Mouse (Mus musculus) lung, postnatal 0 days (tissue): ENCODE data around the gene Arfgef2. TPM values are rescaled to one million over a fixed set of nuclear protein-coding genes. Genes with fewer than 3 reads are reported as not detected.

ENCODE experiments used
- ATAC-seq: fragments of 200-750 bp; cut with Nextera tagmentation; 2 replicates; pipeline ENCODE4 v1.8.0; 2017; ENCODE audit warnings: moderate library complexity
- DNase-seq: peaks from one replicate; pipeline ENCODE4 v3.0.0-alpha.2; 2016; ENCODE audit warnings: low spot score
- H3K27ac ChIP-seq: fragments of 300-500 bp; sonication (generic); 2 replicates; pipeline ENCODE4 v1.5.1; 2014; ENCODE audit warnings: antibody characterized with exemption, mild to moderate bottlenecking, low read length, mixed read lengths
- H3K27me3 ChIP-seq: fragments of 300-500 bp; sonication (generic); replicated peaks from 2 replicates; pipeline ENCODE4 v1.6.1; 2014; ENCODE audit warnings: low read length, mixed read lengths; ENCODE audit not compliant: insufficient read depth
- H3K36me3 ChIP-seq: fragments of 300-500 bp; sonication (generic); 2 replicates; pipeline ENCODE4 v1.6.1; 2014; ENCODE audit warnings: low read length, mixed read lengths; ENCODE audit not compliant: insufficient read depth
- H3K4me1 ChIP-seq: fragments of 300-500 bp; sonication (generic); 2 replicates; pipeline ENCODE4 v1.6.1; 2014; ENCODE audit warnings: antibody characterized with exemption, low read depth, low read length, mixed read lengths; ENCODE audit not compliant: insufficient read depth
- H3K4me2 ChIP-seq: fragments of 300-500 bp; sonication (generic); replicated peaks from 2 replicates; pipeline ENCODE4 v1.6.1; 2014; ENCODE audit warnings: low read depth, mild to moderate bottlenecking, low read length, moderate library complexity, mixed read lengths
- H3K4me3 ChIP-seq: fragments of 300-500 bp; sonication (generic); 2 replicates; pipeline ENCODE4 v1.5.1; 2014; ENCODE audit warnings: low read depth, low read length
- H3K9ac ChIP-seq: fragments of 300-500 bp; sonication (generic); replicated peaks from 2 replicates; pipeline ENCODE4 v1.6.1; 2014; ENCODE audit warnings: low read depth, mild to moderate bottlenecking
- H3K9me3 ChIP-seq: fragments of 300-500 bp; sonication (generic); 2 replicates; pipeline ENCODE4 v1.6.1; 2016; ENCODE audit warnings: low read length, mixed read lengths
- CTCF ChIP-seq: IDR thresholded peaks from 2 replicates; pipeline ENCODE4 v1.5.1; 2016; ENCODE audit warnings: antibody characterized with exemption, mild to moderate bottlenecking
- EP300 ChIP-seq: IDR thresholded peaks from 2 replicates; pipeline ENCODE4 v1.6.1; 2016; ENCODE audit warnings: antibody characterized with exemption, mild to moderate bottlenecking, control low read depth
- WGBS: fragments of 180-500 bp; shearing (Covaris S2); extraction: QIAGEN DNeasy Blood & Tissue Kit; methylation state at CpG from one replicate; pipeline ENCODE4 v1.1.7; 2014; 5-methylcytosine and 5-hydroxymethylcytosine counted together
- polyA plus RNA-seq: library from polyadenylated mRNA; unstranded; fragments of >200 nt; fragmentation: Nextera tagmentation; extraction: Ambion mirVana; gene quantifications from 2 replicates; pipeline ENCODE4 v1.2.1, GENCODE M21; 2015

Arfgef2 gene
- polyA plus RNA-seq, result 5.7 and 6.2 TPM in 2 replicates

- ATAC-seq, result peak; percentile 91
- H3K4me1 ChIP-seq, result peaks cover 3% of the 10 kb centered on the region; the same call in 1 of the 2 replicates
- no peaks in the 10 kb centered on the region for H3K36me3 ChIP-seq
- peak within 1 kb of the TSS; percentile 89 for H3K9ac ChIP-seq
- H3K27ac ChIP-seq, result peak within 1 kb of the TSS; percentile 96
- H3K9me3 ChIP-seq, result no peaks in the 10 kb centered on the region
- no peak for TF ChIP-seq CTCF
- TF ChIP-seq EP300, result no peak
- peak within 1 kb of the TSS; percentile 90 for H3K4me3 ChIP-seq
- H3K27me3 ChIP-seq, result no peaks in the 10 kb centered on the region
- under 1% methylated on average over 67 of the region's 76 CpGs for WGBS
- peak within 1 kb of the TSS; percentile 86 for H3K4me2 ChIP-seq
- DNase-seq, result peak; percentile 93
Measured at GRCm38 (mm10) chr2:166805250-166806172, at the start of gene Arfgef2. Gene Arfgef2, plus strand, starts transcription at chr2:166805588.

- no peaks in the 10 kb centered on the region for H3K36me3 ChIP-seq
- TF ChIP-seq EP300 (no peak), CTCF (no peak)
- H3K4me2 ChIP-seq, result no peak overlapping the region
- WGBS, result 15% methylated on average over 3 of the region's 3 CpGs
- no peaks in the 10 kb centered on the region for H3K27me3 ChIP-seq
- ATAC-seq, result no peak
- no peak for DNase-seq
- no peaks in the 10 kb centered on the region for H3K4me1 ChIP-seq
- H3K9me3 ChIP-seq, result no peaks in the 10 kb centered on the region
- H3K4me3 ChIP-seq, result no peak overlapping the region
- H3K27ac ChIP-seq, result no peak overlapping the region
- H3K9ac ChIP-seq, result no peak overlapping the region
Measured at GRCm38 (mm10) chr2:166757969-166758368, 47.4 kb upstream of the Arfgef2 start.

DNA sequence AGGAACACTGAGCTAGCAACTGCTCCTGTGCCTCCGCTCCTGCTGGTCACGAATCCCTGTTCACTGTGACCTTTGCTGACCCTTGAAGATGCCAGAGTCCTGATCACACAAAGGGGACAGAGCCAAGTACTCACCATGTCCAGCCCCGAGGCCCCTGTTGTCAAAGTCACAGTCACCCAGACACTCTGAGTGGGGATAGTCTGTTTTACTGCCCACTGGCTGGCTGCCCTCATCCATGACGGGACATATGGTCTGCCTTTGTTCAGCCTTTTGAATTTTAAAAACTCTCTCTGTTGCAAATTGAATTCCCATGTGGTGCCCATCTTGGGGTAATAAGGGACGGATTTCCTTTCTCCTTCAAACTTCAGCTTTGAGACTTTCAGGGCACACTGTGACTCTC is 41.3 kb upstream of the Arfgef2 start:
- H3K4me2 ChIP-seq, result no peak overlapping the region
- DNase-seq, result no peak
- no peak overlapping the region for H3K27ac ChIP-seq
- no peaks in the 10 kb centered on the region for H3K27me3 ChIP-seq
- no peak overlapping the region for H3K9ac ChIP-seq
- no peak for TF ChIP-seq CTCF
- TF ChIP-seq EP300, result no peak
- H3K36me3 ChIP-seq, result no peaks in the 10 kb centered on the region
- no peaks in the 10 kb centered on the region for H3K9me3 ChIP-seq
- no peak for ATAC-seq
- no peaks in the 10 kb centered on the region for H3K4me1 ChIP-seq
- 41% methylated on average over 5 of the region's 5 CpGs for WGBS
- H3K4me3 ChIP-seq, result no peak overlapping the region

GRCm38 (mm10) chr2:166767591-166767990 is 37.8 kb upstream of the Arfgef2 start:
- H3K9me3 ChIP-seq, result no peaks in the 10 kb centered on the region
- H3K4me2 ChIP-seq, result no peak overlapping the region
- no peak overlapping the region for H3K27ac ChIP-seq
- no peak overlapping the region for H3K4me3 ChIP-seq
- H3K4me1 ChIP-seq, result no peaks in the 10 kb centered on the region
- DNase-seq, result no peak
- no peaks in the 10 kb centered on the region for H3K27me3 ChIP-seq
- ATAC-seq, result no peak
- no peaks in the 10 kb centered on the region for H3K36me3 ChIP-seq
- WGBS, result 70% methylated on average over 9 of the region's 9 CpGs
- H3K9ac ChIP-seq, result no peak overlapping the region
- no peak for TF ChIP-seq CTCF
- TF ChIP-seq EP300, result no peak

- Histone ChIP-seq H3K4me2 (no peak overlapping the region), H3K9ac (no peak overlapping the region), H3K4me1 (no peaks in the 10 kb centered on the region), H3K4me3 (no peak overlapping the region), H3K27me3 (no peaks in the 10 kb centered on the region), H3K9me3 (no peaks in the 10 kb centered on the region), H3K27ac (no peak overlapping the region), H3K36me3 (no peaks in the 10 kb centered on the region)
- no peak for TF ChIP-seq EP300
- no peak for TF ChIP-seq CTCF
- DNase-seq, result peak; percentile 80
- peak; percentile 65 for ATAC-seq
- 29% methylated on average over 11 of the region's 11 CpGs for WGBS
Measured at GRCm38 (mm10) chr2:166771396-166771795, 34.0 kb upstream of the Arfgef2 start.

GRCm38 (mm10) chr2:166773587-166773986 is 31.8 kb upstream of the Arfgef2 start:
- no peak overlapping the region for H3K4me3 ChIP-seq
- ATAC-seq, result no peak
- no peak overlapping the region for H3K4me2 ChIP-seq
- WGBS, result 77% methylated on average over 10 of the region's 10 CpGs
- DNase-seq, result no peak
- TF ChIP-seq EP300 (no peak), CTCF (no peak)
- no peaks in the 10 kb centered on the region for H3K36me3 ChIP-seq
- no peaks in the 10 kb centered on the region for H3K9me3 ChIP-seq
- H3K27ac ChIP-seq, result no peak overlapping the region
- H3K27me3 ChIP-seq, result no peaks in the 10 kb centered on the region
- no peaks in the 10 kb centered on the region for H3K4me1 ChIP-seq
- H3K9ac ChIP-seq, result no peak overlapping the region
